In genomic region chr4:134767426-134768225, GRCm38 (mm10) we compare ENCODE assay signal across 8 mouse cellular contexts. TPM values are rescaled to one million over a fixed set of nuclear protein-coding genes. Genes with fewer than 3 reads are reported as not detected.
A peak's percentile ranks its signal among the peaks of the same experiment; 100 is the strongest.
DNase-seq lines count a peak whose midpoint lies in the region; ATAC-seq and TF ChIP-seq lines count a peak whose summit lies in the region.

Ldlrap1 (minus strand) TSS chr4:134768024.

- H3K9ac ChIP-seq in hindbrain, postnatal 0 days (replicated peaks; ENCODE audit: low read length) = peak within 1 kb of the TSS; percentile 49
- peak within 1 kb of the TSS; percentile 75 for H3K9ac ChIP-seq in limb, embryonic 15.5 days
- H3K9ac ChIP-seq in midbrain, embryonic 16.5 days (ENCODE audit: low read depth, low read length) = peak within 1 kb of the TSS; percentile 63

- peak within 1 kb of the TSS; percentile 51 for H3K4me3 ChIP-seq in hindbrain, postnatal 0 days (ENCODE audit: low read length)
- peak within 1 kb of the TSS; percentile 81 for H3K4me3 ChIP-seq in limb, embryonic 15.5 days
- peak within 1 kb of the TSS; percentile 47 for H3K4me3 ChIP-seq in midbrain, embryonic 16.5 days (ENCODE audit: low read depth, low read length)

- peak; percentile 35 for ATAC-seq in frontal cortex, adult (ENCODE audit: low TSS enrichment)
- ATAC-seq in hindbrain, postnatal 0 days = peak; percentile 75
- peak; percentile 72 for ATAC-seq in limb, embryonic 15.5 days (ENCODE audit: insufficient number of reproducible peaks, low FRiP score, low TSS enrichment, low read depth)
- ATAC-seq in midbrain, embryonic 16.5 days = peak; percentile 60; the same call in 1 of the 2 replicates

- H3K36me3 ChIP-seq in hindbrain, postnatal 0 days (ENCODE audit: insufficient read depth, low read length) = no peaks in the 10 kb centered on the region
- no peaks in the 10 kb centered on the region for H3K36me3 ChIP-seq in limb, embryonic 15.5 days
- H3K36me3 ChIP-seq in midbrain, embryonic 16.5 days (ENCODE audit: control insufficient read depth, insufficient read depth, low read length) = no peaks in the 10 kb centered on the region

- WGBS in hindbrain, postnatal 0 days = 0% methylated on average over 75 of the region's 80 CpGs
- WGBS in limb, embryonic 15.5 days = under 1% methylated on average over 78 of the region's 80 CpGs
- 1% methylated on average over 63 of the region's 80 CpGs for WGBS in midbrain, embryonic 16.5 days

- H3K27me3 ChIP-seq in hindbrain, postnatal 0 days (ENCODE audit: insufficient read depth, low read length) = 0 out of 2 replicates have a peak, but pooled peaks cover 7% of the 10 kb centered on the region
- 0 out of 2 replicates have a peak, but pooled peaks cover 14% of the 10 kb centered on the region for H3K27me3 ChIP-seq in limb, embryonic 15.5 days
- H3K27me3 ChIP-seq in midbrain, embryonic 16.5 days (ENCODE audit: control insufficient read depth, insufficient read depth, low read depth, low read length) = peaks cover 37% of the 10 kb centered on the region

- H3K9me3 ChIP-seq in hindbrain, postnatal 0 days (ENCODE audit: low read length) = no peaks in the 10 kb centered on the region
- H3K9me3 ChIP-seq in limb, embryonic 15.5 days = no peaks in the 10 kb centered on the region
- H3K9me3 ChIP-seq in midbrain, embryonic 16.5 days (replicated peaks; ENCODE audit: control insufficient read depth, low read length, poor library complexity, severe bottlenecking) = no peaks in the 10 kb centered on the region

- H3K27ac ChIP-seq in hindbrain, postnatal 0 days = no peak within 1 kb of the TSS
- H3K27ac ChIP-seq in limb, embryonic 15.5 days = peak within 1 kb of the TSS; percentile 82
- no peak within 1 kb of the TSS for H3K27ac ChIP-seq in midbrain, embryonic 16.5 days (ENCODE audit: low read length)

- TF ChIP-seq CTCF in hindbrain, postnatal 0 days (IDR thresholded peaks at IDR 0.05; ENCODE audit: low read depth) = no peak

- DNase-seq in frontal cortex, postnatal 14 days (ENCODE audit: low spot score in 2 of 2) = no peak
- DNase-seq in cerebellum, postnatal 25 days = peak; percentile 89 to 94
- DNase-seq in gastrocnemius, postnatal 10 days = peak; percentile 85
- DNase-seq in hindbrain, postnatal 0 days (ENCODE audit: low spot score) = peak; percentile 70
- DNase-seq in spleen, postnatal 36 days (ENCODE audit: low spot score in 2 of 2) = peak; percentile 74

- peaks cover 9% of the 10 kb centered on the region for H3K4me1 ChIP-seq in hindbrain, postnatal 0 days (ENCODE audit: insufficient read depth, low read length)
- peaks cover 34% of the 10 kb centered on the region for H3K4me1 ChIP-seq in limb, embryonic 15.5 days
- H3K4me1 ChIP-seq in midbrain, embryonic 16.5 days (ENCODE audit: control insufficient read depth, insufficient read depth, low read length) = peaks cover 10% of the 10 kb centered on the region

- peak within 1 kb of the TSS; percentile 92 for H3K4me2 ChIP-seq in hindbrain, postnatal 0 days (ENCODE audit: low read depth, low read length)
- peak within 1 kb of the TSS; percentile 78 for H3K4me2 ChIP-seq in limb, embryonic 15.5 days
- peak within 1 kb of the TSS; percentile 96 for H3K4me2 ChIP-seq in midbrain, embryonic 16.5 days (ENCODE audit: low read length)

RNA-seq across cellular contexts. Expression of gene Ldlrap1, which starts in this region (rescaled TPM):
- total RNA-seq in gastrocnemius, postnatal 10 days (2021) = 10 to 100 TPM; 11.9 to 17.3 TPM
- 2.6 and 3.1 TPM in 2 replicates for total RNA-seq in hindbrain, postnatal 0 days (2014; rRNA removed)
- 2.7 and 2.9 TPM in 2 replicates for polyA plus RNA-seq in hindbrain, postnatal 0 days (2015; fragmentation: Nextera tagmentation; extraction: Ambion mirVana)
- polyA plus RNA-seq in limb, embryonic 15.5 days (2015; fragmentation: Nextera tagmentation; extraction: Ambion mirVana) = 31.8 and 33.9 TPM in 2 replicates
- 2.1 and 2.4 TPM in 2 replicates for polyA plus RNA-seq in midbrain, embryonic 16.5 days (2015; fragmentation: Nextera tagmentation; extraction: Ambion mirVana)

Comparison
In these comparisons a context has a peak if more than half of its experiments do, and no peak if none do; other contexts are left out.
1. DNase-seq: peak in cerebellum, postnatal 25 days (2 of 2), gastrocnemius, postnatal 10 days (single experiment), hindbrain, postnatal 0 days (single experiment) and spleen, postnatal 36 days (2 of 2); none in frontal cortex, postnatal 14 days (0 of 2).
2. Peak in every context shown above with its lines, with median percentiles within 50 percentile points of each other: ATAC-seq, H3K4me2 ChIP-seq, H3K4me3 ChIP-seq and H3K9ac ChIP-seq.